Comparison of ENCODE assay signal across 1 mouse cellular context in genomic region chr3:21840751-21841488, GRCm38 (mm10).
A peak's percentile ranks its signal among the peaks of the same experiment; 100 is the strongest.
TF ChIP-seq lines count a peak whose summit lies in the region.

No protein-coding gene starts in this region.

TF ChIP-seq in MEL, 35 proteins besides CTCF, POLR2A, EP300 and RAD21 (continued from another document):
- TF ChIP-seq USF2 (IDR thresholded peaks at IDR 0.05; ENCODE audit: borderline replicate concordance in 1 of 2, insufficient read depth in 1 of 2, low read depth in 1 of 2, low read length in 2 of 2) (peak in 1 of 2 experiments; percentile 62; a peak in 1 of 4 replicates), E2F4 (IDR thresholded peaks at IDR 0.05; ENCODE audit: borderline replicate concordance, low read depth, low read length) (no peak), POLR2AphosphoS5 (IDR thresholded peaks at IDR 0.05; ENCODE audit: borderline replicate concordance, low read depth, low read length) (no peak), TAL1 (IDR thresholded peaks at IDR 0.05; ENCODE audit: low read length) (no peak), JUND (IDR thresholded peaks at IDR 0.05; ENCODE audit: low read depth, low read length) (no peak), MYB (IDR thresholded peaks at IDR 0.05; ENCODE audit: low read depth, low read length) (no peak)
